28 mouse cellular contexts compared by ENCODE assay signal in the genomic region with DNA sequence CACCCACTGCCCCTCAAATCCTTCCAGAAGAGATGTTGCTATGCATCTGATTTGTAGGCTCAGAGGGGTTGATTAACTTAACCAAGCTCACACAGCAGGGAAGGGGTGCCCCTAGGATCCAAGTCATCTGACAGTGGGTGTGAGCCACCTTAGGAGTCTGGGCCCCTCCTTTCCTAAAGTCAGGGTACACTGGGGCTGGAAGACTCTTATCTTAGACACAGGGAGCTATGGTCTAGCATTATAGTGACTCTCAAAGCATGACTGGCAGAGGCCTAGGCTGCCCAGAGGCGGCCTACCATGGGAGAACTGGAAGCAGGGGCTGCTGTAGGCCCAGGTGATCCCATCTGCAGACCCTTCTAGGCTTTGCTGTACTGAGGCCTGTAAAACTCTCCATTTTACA. TPM values are rescaled to one million over a fixed set of nuclear protein-coding genes. Genes with fewer than 3 reads are reported as not detected.
DNase-seq lines count a peak whose midpoint lies in the region; ATAC-seq and TF ChIP-seq lines count a peak whose summit lies in the region.
"Had no signal": no experiment of that assay in that cellular context is flagged by ENCODE, and none has a peak within 500 bp of the region (broad histone marks: within the 10 kb centered on the region; RNA-seq: fewer than 3 reads in every experiment).

No protein-coding gene starts in this region.

- no peak overlapping the region for H3K9ac ChIP-seq in liver, postnatal 0 days (replicated peaks)
- no peak overlapping the region for H3K9ac ChIP-seq in liver, embryonic 11.5 days (ENCODE audit: low read depth, low read length)
- peak overlapping the region; percentile 31 for H3K9ac ChIP-seq in liver, embryonic 12.5 days
- H3K9ac ChIP-seq in liver, embryonic 15.5 days, result no peak overlapping the region
- H3K9ac ChIP-seq: forebrain, embryonic 13.5 days; heart, embryonic 13.5 days; hindbrain, embryonic 14.5 days had no signal

- no peaks in the 10 kb centered on the region for H3K27me3 ChIP-seq in liver, postnatal 0 days (ENCODE audit: insufficient read depth, low read length)
- no peaks in the 10 kb centered on the region for H3K27me3 ChIP-seq in liver, embryonic 11.5 days (replicated peaks; ENCODE audit: control insufficient read depth, insufficient read depth, low read length)
- H3K27me3 ChIP-seq in liver, embryonic 12.5 days (replicated peaks), result no peaks in the 10 kb centered on the region
- no peaks in the 10 kb centered on the region for H3K27me3 ChIP-seq in liver, embryonic 15.5 days
- H3K27me3 ChIP-seq: forebrain, embryonic 13.5 days; heart, embryonic 13.5 days had no signal

- peak; percentile 31 for DNase-seq in liver
- DNase-seq in liver, postnatal 0 days, result no peak
- no peak for DNase-seq in liver, embryonic 11.5 days (ENCODE audit: low spot score)
- DNase-seq in frontal cortex, postnatal 36 days (ENCODE audit: low spot score in 2 of 2), result no peak
- no peak for DNase-seq in urinary bladder, postnatal 25 days (ENCODE audit: low spot score)
- DNase-seq: adrenal gland, adult 2 months; adrenal gland, postnatal 14 days; cerebellum, adult 11-12 months; cerebellum, adult 9-10 months; gastrocnemius, postnatal 10 days; gastrocnemius, postnatal 36 days; heart, postnatal 14 days; heart, postnatal 4 days had no signal

- H3K4me1 ChIP-seq in liver, postnatal 0 days (ENCODE audit: insufficient read depth), result peaks cover 59% of the 10 kb centered on the region
- H3K4me1 ChIP-seq in liver, embryonic 11.5 days (replicated peaks; ENCODE audit: control insufficient read depth, insufficient read depth, low read length), result peaks cover 55% of the 10 kb centered on the region
- peaks cover 80% of the 10 kb centered on the region for H3K4me1 ChIP-seq in liver, embryonic 12.5 days
- H3K4me1 ChIP-seq in liver, embryonic 15.5 days (replicated peaks), result peaks cover 75% of the 10 kb centered on the region
- H3K4me1 ChIP-seq: forebrain, embryonic 13.5 days had no signal

- no peaks in the 10 kb centered on the region for H3K9me3 ChIP-seq in liver, postnatal 0 days (ENCODE audit: low read length)
- H3K9me3 ChIP-seq in liver, embryonic 11.5 days (ENCODE audit: control insufficient read depth, low read length), result no peaks in the 10 kb centered on the region
- no peaks in the 10 kb centered on the region for H3K9me3 ChIP-seq in liver, embryonic 12.5 days (replicated peaks)
- H3K9me3 ChIP-seq in liver, embryonic 15.5 days (replicated peaks), result no peaks in the 10 kb centered on the region
- H3K9me3 ChIP-seq: forebrain, embryonic 10.5 days; forebrain, embryonic 13.5 days; heart, embryonic 13.5 days had no signal

- TF ChIP-seq CTCF in liver, postnatal 0 days (IDR thresholded peaks at IDR 0.05; ENCODE audit: low read depth), result no peak

- no peak overlapping the region for H3K4me2 ChIP-seq in liver, postnatal 0 days (ENCODE audit: low read depth, low read length)
- H3K4me2 ChIP-seq in liver, embryonic 11.5 days, result no peak overlapping the region
- peak overlapping the region; percentile 30; the same call in 1 of the 2 replicates for H3K4me2 ChIP-seq in liver, embryonic 12.5 days
- H3K4me2 ChIP-seq in liver, embryonic 15.5 days, result peak overlapping the region; percentile 2; the same call in 1 of the 2 replicates
- H3K4me2 ChIP-seq: forebrain, embryonic 13.5 days; heart, embryonic 13.5 days; hindbrain, embryonic 14.5 days had no signal

- H3K36me3 ChIP-seq in liver, postnatal 0 days (replicated peaks; ENCODE audit: insufficient read depth, low read length), result peaks cover 19% of the 10 kb centered on the region
- no peaks in the 10 kb centered on the region for H3K36me3 ChIP-seq in liver, embryonic 11.5 days (ENCODE audit: control insufficient read depth, insufficient read depth, low read length)
- H3K36me3 ChIP-seq in liver, embryonic 12.5 days, result peaks cover 29% of the 10 kb centered on the region
- peaks cover 35% of the 10 kb centered on the region for H3K36me3 ChIP-seq in liver, embryonic 15.5 days (replicated peaks)
- H3K36me3 ChIP-seq: forebrain, embryonic 10.5 days had no signal

- no peak overlapping the region for H3K4me3 ChIP-seq in liver, postnatal 0 days (ENCODE audit: low read depth, low read length)
- no peak overlapping the region for H3K4me3 ChIP-seq in liver, embryonic 11.5 days (ENCODE audit: low read depth, low read length)
- H3K4me3 ChIP-seq in liver, embryonic 12.5 days, result no peak overlapping the region
- no peak overlapping the region for H3K4me3 ChIP-seq in liver, embryonic 15.5 days (replicated peaks)
- H3K4me3 ChIP-seq: forebrain, embryonic 10.5 days; forebrain, embryonic 13.5 days; heart, embryonic 13.5 days had no signal

- no peak overlapping the region for H3K27ac ChIP-seq in liver, postnatal 0 days (ENCODE audit: low read depth)
- H3K27ac ChIP-seq in liver, embryonic 11.5 days (ENCODE audit: low read depth, low read length), result no peak overlapping the region
- H3K27ac ChIP-seq in liver, embryonic 12.5 days, result peak overlapping the region; percentile 70
- peak overlapping the region; percentile 38 for H3K27ac ChIP-seq in liver, embryonic 15.5 days (replicated peaks)
- H3K27ac ChIP-seq: forebrain, embryonic 10.5 days; forebrain, embryonic 13.5 days; heart, embryonic 13.5 days; hindbrain, embryonic 14.5 days; hindbrain, postnatal 0 days had no signal

- 59% methylated on average over 1 of the region's 1 CpGs for WGBS in liver, postnatal 0 days (ENCODE audit: insufficient replicate concordance)
- 91% methylated on average over 1 of the region's 1 CpGs for WGBS in liver, embryonic 11.5 days
- 84% methylated on average over 1 of the region's 1 CpGs for WGBS in liver, embryonic 12.5 days (ENCODE audit: insufficient replicate concordance)
- 67% methylated on average over 1 of the region's 1 CpGs for WGBS in liver, embryonic 15.5 days (ENCODE audit: insufficient replicate concordance)

- no peak for ATAC-seq in liver, postnatal 0 days
- ATAC-seq in liver, embryonic 11.5 days (replicated peaks; ENCODE audit: low FRiP score), result 0 out of 2 replicates have a peak, but pooled peaks have one; percentile 21
- peak; percentile 60 for ATAC-seq in liver, embryonic 12.5 days
- 0 out of 2 replicates have a peak, but pooled peaks have one; percentile 10 for ATAC-seq in liver, embryonic 15.5 days (ENCODE audit: insufficient read depth)
- ATAC-seq: CD4-positive, CD25-positive, alpha-beta regulatory T cell, adult 4 months; forebrain, embryonic 13.5 days; forebrain, embryonic 16.5 days; hindbrain, postnatal 0 days; inflammation-experienced regulatory T-cells, adult 6 months had no signal

- no peak for TF ChIP-seq EP300 in liver, postnatal 0 days (IDR thresholded peaks at IDR 0.05; ENCODE audit: low read depth)

RNA-seq across cellular contexts. Expression of a gene that starts 14.3 kb away (rescaled TPM):
- polyA plus RNA-seq in liver, postnatal 0 days (2015; fragmentation: Nextera tagmentation; extraction: Ambion mirVana), result 4.9 and 6.2 TPM in 2 replicates
- 9.9 and 10.6 TPM in 2 replicates for polyA plus RNA-seq in liver, embryonic 11.5 days (2014; fragmentation: Nextera tagmentation; extraction: Ambion mirVana)
- 8.0 and 8.5 TPM in 2 replicates for polyA plus RNA-seq in liver, embryonic 12.5 days (2016; fragmentation: Nextera tagmentation; extraction: Ambion mirVana)
- 7.2 and 7.5 TPM in 2 replicates for polyA plus RNA-seq in liver, embryonic 15.5 days (2015; fragmentation: Nextera tagmentation; extraction: Ambion mirVana)

RNA-seq across cellular contexts. Expression of a gene that starts 26.3 kb away (rescaled TPM):
- polyA plus RNA-seq in liver, postnatal 0 days (2015; fragmentation: Nextera tagmentation; extraction: Ambion mirVana), result not detected in 2 replicates
- not detected in 2 replicates for polyA plus RNA-seq in liver, embryonic 11.5 days (2014; fragmentation: Nextera tagmentation; extraction: Ambion mirVana)
- polyA plus RNA-seq in liver, embryonic 12.5 days (2016; fragmentation: Nextera tagmentation; extraction: Ambion mirVana), result not detected in 2 replicates
- polyA plus RNA-seq in liver, embryonic 15.5 days (2015; fragmentation: Nextera tagmentation; extraction: Ambion mirVana), result not detected in 2 replicates
- polyA plus RNA-seq: adrenal gland, adult 2 months; C2C12; CD4-positive, CD25-positive, alpha-beta regulatory T cell, adult 4 months; embryonic facial prominence, embryonic 11.5 days; embryonic facial prominence, embryonic 14.5 days; forebrain, embryonic 10.5 days; forebrain, embryonic 16.5 days; heart, embryonic 13.5 days; heart, embryonic 16.5 days; hindbrain, embryonic 11.5 days; inflammation-experienced regulatory T-cells, adult 6 months had no signal

RNA-seq across cellular contexts. Expression of a gene that starts 31.3 kb away (rescaled TPM):
- 15.2 and 16.3 TPM in 2 replicates for polyA plus RNA-seq in liver, postnatal 0 days (2015; fragmentation: Nextera tagmentation; extraction: Ambion mirVana)
- polyA plus RNA-seq in liver, embryonic 11.5 days (2014; fragmentation: Nextera tagmentation; extraction: Ambion mirVana), result 13.5 and 13.9 TPM in 2 replicates
- polyA plus RNA-seq in liver, embryonic 12.5 days (2016; fragmentation: Nextera tagmentation; extraction: Ambion mirVana), result 40.0 and 40.2 TPM in 2 replicates
- 38.1 and 51.7 TPM in 2 replicates for polyA plus RNA-seq in liver, embryonic 15.5 days (2015; fragmentation: Nextera tagmentation; extraction: Ambion mirVana)

RNA-seq across cellular contexts. Expression of a gene that starts 40.8 kb away (rescaled TPM):
- polyA plus RNA-seq in liver, postnatal 0 days (2015; fragmentation: Nextera tagmentation; extraction: Ambion mirVana), result 0.32 TPM in 1 of 2 replicates, not detected in the other
- 0.62 and 0.74 TPM in 2 replicates for polyA plus RNA-seq in liver, embryonic 11.5 days (2014; fragmentation: Nextera tagmentation; extraction: Ambion mirVana)
- 0.19 and 0.41 TPM in 2 replicates for polyA plus RNA-seq in liver, embryonic 12.5 days (2016; fragmentation: Nextera tagmentation; extraction: Ambion mirVana)
- polyA plus RNA-seq in liver, embryonic 15.5 days (2015; fragmentation: Nextera tagmentation; extraction: Ambion mirVana), result 0.16 and 0.29 TPM in 2 replicates
- polyA plus RNA-seq: CD4-positive, CD25-positive, alpha-beta regulatory T cell, adult 4 months; inflammation-experienced regulatory T-cells, adult 6 months had no signal

RNA-seq across cellular contexts. Expression of a gene that starts 41.6 kb away (rescaled TPM):
- 3.6 and 3.7 TPM in 2 replicates for polyA plus RNA-seq in liver, postnatal 0 days (2015; fragmentation: Nextera tagmentation; extraction: Ambion mirVana)
- 2.0 and 2.5 TPM in 2 replicates for polyA plus RNA-seq in liver, embryonic 11.5 days (2014; fragmentation: Nextera tagmentation; extraction: Ambion mirVana)
- polyA plus RNA-seq in liver, embryonic 12.5 days (2016; fragmentation: Nextera tagmentation; extraction: Ambion mirVana), result 0.83 and 1.2 TPM in 2 replicates
- 0.84 and 1.0 TPM in 2 replicates for polyA plus RNA-seq in liver, embryonic 15.5 days (2015; fragmentation: Nextera tagmentation; extraction: Ambion mirVana)
- polyA plus RNA-seq: CD4-positive, CD25-positive, alpha-beta regulatory T cell, adult 4 months had no signal

Comparison
In these comparisons a context has a peak if more than half of its experiments do, and no peak if none do; other contexts are left out.
1. H3K27ac ChIP-seq: peak in liver, embryonic 12.5 days (single experiment) and liver, embryonic 15.5 days (single experiment); none in liver, postnatal 0 days (single experiment) and liver, embryonic 11.5 days (single experiment).
2. H3K4me2 ChIP-seq: peak in liver, embryonic 12.5 days (single experiment) and liver, embryonic 15.5 days (single experiment); none in liver, postnatal 0 days (single experiment) and liver, embryonic 11.5 days (single experiment).